9 mouse cellular contexts compared by ENCODE assay signal in genomic region chr1:104768371-104769249, GRCm38 (mm10). TPM values are rescaled to one million over a fixed set of nuclear protein-coding genes. Genes with fewer than 3 reads are reported as not detected.
DNase-seq lines count a peak whose midpoint lies in the region; ATAC-seq lines count a peak whose summit lies in the region.
"Had no signal": no experiment of that assay in that cellular context is flagged by ENCODE, and none has a peak within 500 bp of the region (broad histone marks: within the 10 kb centered on the region; RNA-seq: fewer than 3 reads in every experiment).

Gene Cdh20, plus strand, starts transcription at chr1:104768529.

- H3K9me3 ChIP-seq in embryonic facial prominence, embryonic 12.5 days = no peaks in the 10 kb centered on the region
- no peaks in the 10 kb centered on the region for H3K9me3 ChIP-seq in limb, embryonic 10.5 days (replicated peaks)

- H3K27me3 ChIP-seq in embryonic facial prominence, embryonic 12.5 days = peaks cover 23% of the 10 kb centered on the region
- peaks cover 31% of the 10 kb centered on the region for H3K27me3 ChIP-seq in limb, embryonic 10.5 days (ENCODE audit: low read depth, poor library complexity, severe bottlenecking)

- ATAC-seq in embryonic facial prominence, embryonic 12.5 days (ENCODE audit: insufficient number of reproducible peaks, insufficient read depth, low FRiP score, low TSS enrichment) = peak; percentile 76

- intact Hi-C loops in heart, postnatal 14 days (cut with DNase I) = no loop called here

- WGBS in embryonic facial prominence, embryonic 12.5 days = under 1% methylated on average over 46 of the region's 46 CpGs
- 0% methylated on average over 46 of the region's 46 CpGs for WGBS in limb, embryonic 10.5 days

- DNase-seq in adrenal gland, postnatal 10 days = peak; percentile 11
- no peak for DNase-seq in adrenal gland, postnatal 4 days (ENCODE audit: low spot score in 2 of 2)
- peak; percentile 56 for DNase-seq in Muller cell, postnatal 12 days (ENCODE audit: inconsistent ontology term)
- DNase-seq in heart, postnatal 14 days = peak; percentile 8 to 30
- peak; percentile 52 for DNase-seq in limb, embryonic 10.5 days (ENCODE audit: low spot score)
- peak; percentile 73 for DNase-seq in retina, embryonic 14.5 days (ENCODE audit: low spot score)
- no peak for DNase-seq in MN1 (ENCODE audit: low spot score)

- peak within 1 kb of the TSS; percentile 48 for H3K4me3 ChIP-seq in embryonic facial prominence, embryonic 12.5 days
- peak within 1 kb of the TSS; percentile 59 for H3K4me3 ChIP-seq in limb, embryonic 10.5 days

- no peak within 1 kb of the TSS for H3K27ac ChIP-seq in embryonic facial prominence, embryonic 12.5 days
- peak within 1 kb of the TSS; percentile 19; the same call in 1 of the 2 replicates for H3K27ac ChIP-seq in limb, embryonic 10.5 days

- no peaks in the 10 kb centered on the region for H3K36me3 ChIP-seq in embryonic facial prominence, embryonic 12.5 days
- H3K36me3 ChIP-seq in limb, embryonic 10.5 days = no peaks in the 10 kb centered on the region

- H3K9ac ChIP-seq in embryonic facial prominence, embryonic 12.5 days = peak within 1 kb of the TSS; percentile 9; the same call in 1 of the 2 replicates

- peak within 1 kb of the TSS; percentile 95 for H3K4me2 ChIP-seq in embryonic facial prominence, embryonic 12.5 days (replicated peaks)

- peaks cover 6% of the 10 kb centered on the region; the same call in 1 of the 2 replicates for H3K4me1 ChIP-seq in embryonic facial prominence, embryonic 12.5 days
- H3K4me1 ChIP-seq in limb, embryonic 10.5 days = peaks cover 18% of the 10 kb centered on the region

RNA-seq across cellular contexts. Expression of gene Cdh20, which starts in this region (rescaled TPM):
- total RNA-seq in adrenal gland, postnatal 10 days (2021) = under 1 TPM; 0.33 to 0.36 TPM
- under 1 TPM; 0.34 to 0.71 TPM for total RNA-seq in adrenal gland, postnatal 4 days (2021)
- 0.33 and 0.42 TPM in 2 replicates for polyA plus RNA-seq in embryonic facial prominence, embryonic 12.5 days (2016; fragmentation: Nextera tagmentation; extraction: Ambion mirVana)
- total RNA-seq in heart, postnatal 14 days (2021) = 1 to 10 TPM; 1.1 to 1.2 TPM
- 0.18 TPM in 2 replicates for polyA plus RNA-seq in limb, embryonic 10.5 days (2016; fragmentation: Nextera tagmentation; extraction: Ambion mirVana)
- polyA plus RNA-seq: spleen, adult 2 months had no signal

Comparison
In these comparisons a context has a peak if more than half of its experiments do, and no peak if none do; other contexts are left out.
1. Peak in DNase-seq in adrenal gland, postnatal 10 days; RNA of the gene not detected or under 1 TPM.
2. Peak in ATAC-seq, H3K4me3 ChIP-seq, H3K9ac ChIP-seq and H3K4me2 ChIP-seq in embryonic facial prominence, embryonic 12.5 days; RNA of the gene not detected or under 1 TPM.
3. Peak in DNase-seq, H3K4me3 ChIP-seq and H3K27ac ChIP-seq in limb, embryonic 10.5 days; RNA of the gene not detected or under 1 TPM.
4. DNase-seq: peak in Muller cell, postnatal 12 days (single experiment), heart, postnatal 14 days (2 of 2) and retina, embryonic 14.5 days (single experiment); none in adrenal gland, postnatal 4 days (0 of 2) and MN1 (single experiment).